Mouse (Mus musculus): Measurements from ENCODE around the gene Mapt. TPM values are rescaled to one million over a fixed set of nuclear protein-coding genes. Genes with fewer than 3 reads are reported as not detected.

Mapt gene
- polyA plus RNA-seq, 1 experiment from 2014 or later = 1.0 TPM

DNA sequence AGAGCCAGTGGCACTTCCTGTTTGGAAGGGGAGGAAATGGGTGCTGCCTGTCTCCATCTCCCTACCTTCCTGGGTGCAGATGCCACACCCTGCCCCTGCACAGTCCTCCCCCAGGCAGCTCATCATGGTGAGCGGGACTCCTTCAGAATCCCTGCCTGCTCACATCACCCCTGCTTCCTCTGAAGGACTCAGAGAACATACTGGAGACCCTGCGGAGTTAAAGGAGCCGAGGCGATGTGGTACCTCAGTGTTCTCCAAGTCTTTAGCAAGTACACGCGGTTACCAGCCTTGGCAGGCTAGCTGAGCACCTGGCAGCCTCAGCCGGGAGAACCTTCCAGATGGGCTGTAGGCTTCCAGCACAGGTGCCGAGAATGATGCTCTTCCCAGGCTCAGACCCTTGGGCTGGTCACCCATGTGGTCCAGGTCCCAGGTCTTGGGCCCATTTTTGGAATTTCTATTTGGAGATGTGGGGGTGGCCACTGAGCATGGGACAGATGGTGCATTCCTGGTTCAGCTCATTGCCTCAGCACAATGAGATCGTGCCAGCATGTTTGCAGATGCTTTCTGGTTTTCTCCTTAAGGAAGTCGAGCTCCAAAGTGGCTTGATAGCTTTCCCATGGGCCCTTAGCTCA is 23.3 kb downstream of the Mapt start:
- ATAC-seq (ENCODE audit: low read depth) (no peak), DNase-seq (no peak)
- Histone ChIP-seq H3K27ac (no peak overlapping the region), H3K9ac (no peak overlapping the region), H3K4me3 (replicated peaks) (no peak overlapping the region), H3K36me3 (no peaks in the 10 kb centered on the region), H3K9me3 (replicated peaks) (no peaks in the 10 kb centered on the region), H3K4me2 (no peak overlapping the region), H3K4me1 (replicated peaks) (no peaks in the 10 kb centered on the region), H3K27me3 (no peaks in the 10 kb centered on the region)
- 71% methylated on average over 10 of the region's 10 CpGs for WGBS (ENCODE audit: insufficient replicate concordance)

DNA sequence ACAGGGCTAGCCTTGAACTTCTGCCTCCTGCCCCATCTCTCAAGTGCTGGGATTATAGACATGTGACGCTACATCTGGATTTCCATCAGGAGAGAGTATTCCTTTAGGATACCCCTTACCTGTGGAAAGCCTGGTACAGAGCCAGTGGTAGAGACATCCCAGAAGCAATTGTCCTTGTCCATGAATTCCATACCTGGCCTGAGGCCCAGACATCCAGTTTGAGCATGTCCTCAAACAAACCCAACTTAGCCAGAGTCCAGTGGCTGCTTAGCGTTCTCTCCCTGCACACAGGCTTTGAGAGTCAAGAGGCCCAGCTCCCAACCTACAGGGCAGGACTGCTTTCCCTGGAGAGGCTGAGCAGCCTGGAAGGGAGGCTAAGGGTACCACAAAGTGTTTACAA is 25.0 kb downstream of the Mapt start:
- ATAC-seq (ENCODE audit: low read depth) (no peak), DNase-seq (no peak)
- Histone ChIP-seq H3K9me3 (replicated peaks) (no peaks in the 10 kb centered on the region), H3K27ac (no peak overlapping the region), H3K4me2 (no peak overlapping the region), H3K9ac (no peak overlapping the region), H3K4me3 (replicated peaks) (no peak overlapping the region), H3K36me3 (no peaks in the 10 kb centered on the region), H3K4me1 (replicated peaks) (no peaks in the 10 kb centered on the region), H3K27me3 (no peaks in the 10 kb centered on the region)
- WGBS (ENCODE audit: insufficient replicate concordance) = 76% methylated on average over 2 of the region's 2 CpGs

GRCm38 (mm10) chr11:104258991-104259390 is 27.8 kb downstream of the Mapt start:
- Histone ChIP-seq H3K27ac (no peak overlapping the region), H3K9me3 (replicated peaks) (no peaks in the 10 kb centered on the region), H3K4me2 (no peak overlapping the region), H3K36me3 (no peaks in the 10 kb centered on the region), H3K4me3 (replicated peaks) (no peak overlapping the region), H3K9ac (no peak overlapping the region), H3K4me1 (replicated peaks) (no peaks in the 10 kb centered on the region), H3K27me3 (no peaks in the 10 kb centered on the region)
- 34% methylated on average over 4 of the region's 4 CpGs for WGBS (ENCODE audit: insufficient replicate concordance)
- ATAC-seq (ENCODE audit: low read depth) (no peak), DNase-seq (no peak)

DNA sequence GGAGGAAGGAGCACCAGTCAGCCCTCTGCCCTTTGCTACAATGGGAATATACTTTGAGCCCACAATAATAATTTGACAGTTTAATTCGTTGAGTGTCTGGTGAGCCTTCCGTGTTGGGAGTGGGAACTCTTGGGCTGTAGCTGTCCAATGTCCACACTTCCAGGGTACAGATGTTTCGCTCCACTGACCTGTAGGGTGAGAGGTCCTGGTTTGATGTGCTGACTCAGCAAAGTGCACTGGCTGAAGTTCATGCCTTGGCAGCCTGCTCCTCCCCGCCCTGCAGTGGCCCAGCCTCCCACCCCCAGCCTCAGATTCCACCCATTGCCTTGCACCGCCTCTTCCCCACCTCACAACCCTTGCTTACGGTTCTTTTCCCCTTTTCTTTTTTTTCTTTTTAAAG is 33.5 kb downstream of the Mapt start:
- H3K4me3 ChIP-seq (replicated peaks) = no peak overlapping the region
- WGBS (ENCODE audit: insufficient replicate concordance) = 66% methylated on average over 6 of the region's 6 CpGs
- DNase-seq = no peak
- H3K4me2 ChIP-seq = no peak overlapping the region
- H3K27me3 ChIP-seq = no peaks in the 10 kb centered on the region
- no peak for ATAC-seq (ENCODE audit: low read depth)
- no peak overlapping the region for H3K9ac ChIP-seq
- H3K4me1 ChIP-seq (replicated peaks) = no peaks in the 10 kb centered on the region
- H3K36me3 ChIP-seq = no peaks in the 10 kb centered on the region
- no peaks in the 10 kb centered on the region for H3K9me3 ChIP-seq (replicated peaks)
- no peak overlapping the region for H3K27ac ChIP-seq

GRCm38 (mm10) chr11:104265669-104266068 is 34.5 kb downstream of the Mapt start:
- Histone ChIP-seq H3K27me3 (no peaks in the 10 kb centered on the region), H3K9ac (no peak overlapping the region), H3K4me2 (no peak overlapping the region), H3K4me1 (replicated peaks) (no peaks in the 10 kb centered on the region), H3K9me3 (replicated peaks) (no peaks in the 10 kb centered on the region), H3K27ac (no peak overlapping the region), H3K36me3 (no peaks in the 10 kb centered on the region), H3K4me3 (replicated peaks) (no peak overlapping the region)
- DNase-seq (no peak), ATAC-seq (ENCODE audit: low read depth) (no peak)

DNA sequence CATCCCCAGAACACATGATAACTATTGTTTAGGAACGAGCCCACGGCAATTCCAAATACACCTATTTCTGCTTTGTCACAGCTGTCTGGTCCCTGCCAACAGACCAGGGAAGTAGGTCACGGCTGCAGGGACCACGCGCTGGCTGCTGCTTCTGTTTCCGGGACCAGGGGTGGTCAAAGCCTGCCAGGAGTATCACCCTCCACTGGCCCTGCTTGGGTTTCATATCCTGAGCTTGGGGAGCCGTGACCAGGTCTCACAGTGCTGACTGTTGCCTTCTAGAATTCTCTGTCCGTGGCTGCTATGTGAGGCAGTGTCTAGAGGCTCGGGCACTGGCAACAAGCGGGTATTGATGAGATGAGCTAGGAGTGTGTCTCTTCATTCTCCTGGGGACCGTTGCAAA is 36.2 kb downstream of the Mapt start:
- no peaks in the 10 kb centered on the region for H3K9me3 ChIP-seq (replicated peaks)
- H3K27me3 ChIP-seq = no peaks in the 10 kb centered on the region
- ATAC-seq (ENCODE audit: low read depth) (no peak), DNase-seq (no peak)
- no peak overlapping the region for H3K27ac ChIP-seq
- H3K4me1 ChIP-seq (replicated peaks) = no peaks in the 10 kb centered on the region
- H3K4me2 ChIP-seq = no peak overlapping the region
- H3K36me3 ChIP-seq = no peaks in the 10 kb centered on the region
- WGBS (ENCODE audit: insufficient replicate concordance) = 64% methylated on average over 11 of the region's 11 CpGs
- no peak overlapping the region for H3K9ac ChIP-seq
- no peak overlapping the region for H3K4me3 ChIP-seq (replicated peaks)

DNA sequence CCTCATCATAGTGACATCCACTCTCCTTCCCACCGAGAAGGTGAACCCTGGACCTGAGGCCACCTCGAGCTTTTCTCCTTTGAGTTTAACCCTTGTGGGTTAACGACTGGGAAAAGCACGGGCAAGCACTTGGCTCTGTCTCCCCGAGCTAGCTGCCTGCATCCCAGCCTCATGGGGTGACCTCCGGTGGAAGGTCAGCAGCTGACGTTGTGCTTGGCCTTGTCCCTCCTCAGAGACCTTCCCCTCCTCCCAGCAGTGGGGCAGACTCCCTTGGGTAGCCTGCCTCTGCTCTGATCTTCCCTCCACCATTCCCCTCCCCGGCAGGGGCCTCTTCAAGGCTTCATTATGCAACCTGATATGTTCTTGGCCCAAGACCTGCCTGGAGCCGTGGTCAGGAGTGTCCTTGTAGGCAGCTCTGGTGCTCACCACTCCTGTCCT is 38.2 kb downstream of the Mapt start:
- DNase-seq = no peak
- no peaks in the 10 kb centered on the region for H3K36me3 ChIP-seq
- no peak overlapping the region for H3K9ac ChIP-seq
- H3K27me3 ChIP-seq = no peaks in the 10 kb centered on the region; the same call in 1 of the 2 replicates
- no peak overlapping the region for H3K4me3 ChIP-seq (replicated peaks)
- H3K9me3 ChIP-seq (replicated peaks) = no peaks in the 10 kb centered on the region
- H3K4me1 ChIP-seq (replicated peaks) = no peaks in the 10 kb centered on the region
- ATAC-seq (ENCODE audit: low read depth) = no peak
- WGBS (ENCODE audit: insufficient replicate concordance) = 52% methylated on average over 9 of the region's 9 CpGs
- no peak overlapping the region for H3K4me2 ChIP-seq
- H3K27ac ChIP-seq = no peak overlapping the region

- ATAC-seq (ENCODE audit: low read depth) = no peak
- 70% methylated on average over 3 of the region's 3 CpGs for WGBS (ENCODE audit: insufficient replicate concordance)
Measured at GRCm38 (mm10) chr11:104270452-104270851, 39.3 kb downstream of the Mapt start.

GRCm38 (mm10) chr11:104270876-104271275 is 39.7 kb downstream of the Mapt start:
- WGBS (ENCODE audit: insufficient replicate concordance) = 62% methylated on average over 4 of the region's 4 CpGs
- no peaks in the 10 kb centered on the region for H3K36me3 ChIP-seq
- no peak overlapping the region for H3K27ac ChIP-seq
- H3K27me3 ChIP-seq = peaks cover 2% of the 10 kb centered on the region
- H3K4me1 ChIP-seq (replicated peaks) = no peaks in the 10 kb centered on the region
- ATAC-seq (ENCODE audit: low read depth) (no peak), DNase-seq (no peak)
- H3K9me3 ChIP-seq (replicated peaks) = no peaks in the 10 kb centered on the region
- H3K4me3 ChIP-seq (replicated peaks) = no peak overlapping the region
- H3K9ac ChIP-seq = no peak overlapping the region
- H3K4me2 ChIP-seq = no peak overlapping the region

More at GRCm38 (mm10) chr11:104270452-104270851, 39.3 kb downstream of the Mapt start:
- H3K9ac ChIP-seq = no peak overlapping the region
- no peaks in the 10 kb centered on the region; the same call in 1 of the 2 replicates for H3K27me3 ChIP-seq
- no peak overlapping the region for H3K27ac ChIP-seq
- no peaks in the 10 kb centered on the region for H3K9me3 ChIP-seq (replicated peaks)
- H3K4me2 ChIP-seq = no peak overlapping the region
- no peak overlapping the region for H3K4me3 ChIP-seq (replicated peaks)
- DNase-seq = no peak
- no peaks in the 10 kb centered on the region for H3K36me3 ChIP-seq
- H3K4me1 ChIP-seq (replicated peaks) = no peaks in the 10 kb centered on the region

GRCm38 (mm10) chr11:104271876-104272275 is 40.7 kb downstream of the Mapt start:
- no peak overlapping the region for H3K27ac ChIP-seq
- no peaks in the 10 kb centered on the region for H3K4me1 ChIP-seq (replicated peaks)
- whole genome bisulfite sequencing (ENCODE audit: insufficient replicate concordance) = 67% methylated on average over 6 of the region's 6 CpGs
- H3K27me3 ChIP-seq = peaks cover 5% of the 10 kb centered on the region
- H3K9me3 ChIP-seq (replicated peaks) = no peaks in the 10 kb centered on the region
- H3K4me2 ChIP-seq = no peak overlapping the region
- H3K36me3 ChIP-seq = no peaks in the 10 kb centered on the region
- DNase-seq (no peak), ATAC-seq (ENCODE audit: low read depth) (no peak)
- H3K9ac ChIP-seq = no peak overlapping the region
- no peak overlapping the region for H3K4me3 ChIP-seq (replicated peaks)

DNA sequence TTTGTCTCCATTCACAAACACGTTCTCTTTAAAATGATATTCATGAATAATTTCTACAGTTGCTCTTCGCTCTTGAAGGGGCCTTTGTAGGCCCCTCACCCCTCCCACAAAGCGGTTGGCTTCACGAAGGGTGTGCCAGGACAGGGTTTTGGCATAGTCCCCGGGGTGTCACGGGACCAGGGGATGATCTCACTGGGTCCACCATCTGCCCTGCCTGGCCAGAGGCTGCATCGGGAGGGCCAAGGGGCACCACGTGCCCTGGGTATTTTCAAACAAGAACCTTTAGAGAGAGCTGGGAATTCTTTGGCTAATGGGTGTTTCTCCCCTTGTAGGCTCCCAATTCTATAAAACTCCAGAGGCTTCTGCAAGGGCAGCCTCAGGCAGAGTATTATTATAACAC is 41.2 kb downstream of the Mapt start:
- peaks cover 5% of the 10 kb centered on the region for H3K27me3 ChIP-seq
- H3K4me3 ChIP-seq (replicated peaks) = no peak overlapping the region
- no peak overlapping the region for H3K27ac ChIP-seq
- DNase-seq (no peak), ATAC-seq (ENCODE audit: low read depth) (no peak)
- no peak overlapping the region for H3K4me2 ChIP-seq
- no peaks in the 10 kb centered on the region for H3K4me1 ChIP-seq (replicated peaks)
- no peaks in the 10 kb centered on the region for H3K9me3 ChIP-seq (replicated peaks)
- 69% methylated on average over 8 of the region's 8 CpGs for WGBS (ENCODE audit: insufficient replicate concordance)
- H3K36me3 ChIP-seq = no peaks in the 10 kb centered on the region
- H3K9ac ChIP-seq = no peak overlapping the region

GRCm38 (mm10) chr11:104275765-104276164 is 44.6 kb downstream of the Mapt start:
- no peak for ATAC-seq (ENCODE audit: low read depth)
- no peak for DNase-seq
- H3K36me3 ChIP-seq = no peaks in the 10 kb centered on the region
- H3K9ac ChIP-seq = no peak overlapping the region
- peaks cover 10% of the 10 kb centered on the region for H3K4me1 ChIP-seq (replicated peaks)
- H3K4me2 ChIP-seq = no peak overlapping the region
- 57% methylated on average over 7 of the region's 7 CpGs for WGBS (ENCODE audit: insufficient replicate concordance)
- peaks cover 24% of the 10 kb centered on the region for H3K27me3 ChIP-seq
- H3K4me3 ChIP-seq (replicated peaks) = no peak overlapping the region
- H3K27ac ChIP-seq = no peak overlapping the region
- H3K9me3 ChIP-seq (replicated peaks) = no peaks in the 10 kb centered on the region

Measured in liver, embryonic 13.5 days (tissue).